Mouse (Mus musculus) forebrain, embryonic 14.5 days (tissue): ENCODE data around the gene Hmcn1. TPM values are rescaled to one million over a fixed set of nuclear protein-coding genes. Genes with fewer than 3 reads are reported as not detected.

Experiments
- ATAC-seq: fragments of 200-750 bp; cut with Nextera tagmentation; 2 replicates; pipeline ENCODE4 v1.8.0; 2017; ENCODE audit warnings: mild to moderate bottlenecking, moderate library complexity
- DNase-seq: peaks from one replicate; pipeline ENCODE4 v3.0.0-alpha.2; 2015; ENCODE audit warnings: low spot score
- H3K27ac ChIP-seq: fragments of 300-500 bp; sonication (generic); 2 replicates; pipeline ENCODE4 v1.5.1; 2014; ENCODE audit warnings: low read depth, mild to moderate bottlenecking, control low read depth, low read length, moderate library complexity
- H3K27me3 ChIP-seq: fragments of 300-500 bp; sonication (generic); replicated peaks from 2 replicates; pipeline ENCODE4 v1.6.1; 2014; ENCODE audit warnings: low read length, control low read depth, mixed read lengths; ENCODE audit not compliant: control insufficient read depth, insufficient read depth
- H3K36me3 ChIP-seq: fragments of 300-500 bp; sonication (generic); 2 replicates; pipeline ENCODE4 v1.6.1; 2014; ENCODE audit warnings: low read length, control low read depth; ENCODE audit not compliant: control insufficient read depth, insufficient read depth
- H3K4me1 ChIP-seq: fragments of 300-500 bp; sonication (generic); 2 replicates; pipeline ENCODE4 v1.6.1; 2014; ENCODE audit warnings: antibody characterized with exemption, low read length, control low read depth; ENCODE audit not compliant: control insufficient read depth, insufficient read depth
- H3K4me2 ChIP-seq: fragments of 300-500 bp; sonication (generic); 2 replicates; pipeline ENCODE4 v1.6.1; 2014; ENCODE audit warnings: mild to moderate bottlenecking, control low read depth, low read length
- H3K4me3 ChIP-seq: fragments of 300-500 bp; sonication (generic); 2 replicates; pipeline ENCODE4 v1.5.1; 2014; ENCODE audit warnings: low read depth, low read length, control low read depth
- H3K9ac ChIP-seq: fragments of 300-500 bp; sonication (generic); 2 replicates; pipeline ENCODE4 v1.6.1; 2014; ENCODE audit warnings: mild to moderate bottlenecking, low read length, control low read depth, moderate library complexity
- H3K9me3 ChIP-seq: fragments of 300-500 bp; sonication (generic); replicated peaks from 2 replicates; pipeline ENCODE4 v1.6.1; 2016; ENCODE audit warnings: low read length, control low read depth, mixed read lengths; ENCODE audit not compliant: control insufficient read depth
- WGBS: fragments of 180-500 bp; shearing (Covaris S2); extraction: QIAGEN DNeasy Blood & Tissue Kit; methylation state at CpG from one replicate; pipeline ENCODE4 v1.1.7; 2014; 5-methylcytosine and 5-hydroxymethylcytosine counted together
- polyA plus RNA-seq: library from polyadenylated mRNA; unstranded; fragments of >200 nt; fragmentation: Nextera tagmentation; extraction: Ambion mirVana; gene quantifications from 2 replicates; pipeline ENCODE4 v1.2.1, GENCODE M21; 2014

The Hmcn1 gene
- polyA plus RNA-seq, 1 experiment from 2014 or later = 1.1 TPM

DNA sequence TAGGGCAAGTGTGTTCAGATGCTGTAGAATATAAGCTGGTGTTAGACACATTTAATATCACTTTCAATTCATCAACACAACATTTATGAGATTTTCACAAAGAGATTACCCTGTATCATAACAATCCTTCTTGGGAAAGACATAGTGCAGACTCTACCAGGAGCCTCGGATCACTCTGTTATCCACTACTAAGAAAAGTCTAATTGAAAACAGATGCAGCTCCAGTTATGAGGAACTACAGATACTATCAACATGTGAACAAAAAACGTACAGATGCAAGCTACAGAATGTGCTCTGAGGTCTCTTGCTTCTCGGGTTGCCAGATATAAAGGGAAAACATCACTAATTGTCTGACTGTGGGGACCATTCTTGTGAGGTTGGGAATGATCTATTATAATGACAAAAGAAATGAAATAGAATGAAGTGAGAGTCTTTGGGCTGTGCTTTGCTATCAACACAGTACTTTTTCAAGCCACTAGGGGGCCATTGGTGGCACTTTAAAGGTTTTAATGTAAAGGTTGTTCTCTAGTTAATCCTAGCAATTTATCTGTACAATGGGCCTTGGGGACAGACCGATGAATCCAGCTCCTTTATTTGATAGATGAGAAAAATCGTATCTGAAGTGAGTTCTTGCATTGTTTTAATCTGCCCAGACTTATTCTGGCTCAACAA, 168.8 kb downstream of the Hmcn1 start:
- Histone ChIP-seq H3K4me3 (no peak overlapping the region), H3K9me3 (no peaks in the 10 kb centered on the region), H3K27me3 (no peaks in the 10 kb centered on the region), H3K36me3 (no peaks in the 10 kb centered on the region), H3K4me2 (no peak overlapping the region), H3K4me1 (no peaks in the 10 kb centered on the region), H3K27ac (no peak overlapping the region), H3K9ac (no peak overlapping the region)
- ATAC-seq (no peak), DNase-seq (peak; percentile 8)
- WGBS = 76% methylated on average over 5 of the region's 5 CpGs

DNA sequence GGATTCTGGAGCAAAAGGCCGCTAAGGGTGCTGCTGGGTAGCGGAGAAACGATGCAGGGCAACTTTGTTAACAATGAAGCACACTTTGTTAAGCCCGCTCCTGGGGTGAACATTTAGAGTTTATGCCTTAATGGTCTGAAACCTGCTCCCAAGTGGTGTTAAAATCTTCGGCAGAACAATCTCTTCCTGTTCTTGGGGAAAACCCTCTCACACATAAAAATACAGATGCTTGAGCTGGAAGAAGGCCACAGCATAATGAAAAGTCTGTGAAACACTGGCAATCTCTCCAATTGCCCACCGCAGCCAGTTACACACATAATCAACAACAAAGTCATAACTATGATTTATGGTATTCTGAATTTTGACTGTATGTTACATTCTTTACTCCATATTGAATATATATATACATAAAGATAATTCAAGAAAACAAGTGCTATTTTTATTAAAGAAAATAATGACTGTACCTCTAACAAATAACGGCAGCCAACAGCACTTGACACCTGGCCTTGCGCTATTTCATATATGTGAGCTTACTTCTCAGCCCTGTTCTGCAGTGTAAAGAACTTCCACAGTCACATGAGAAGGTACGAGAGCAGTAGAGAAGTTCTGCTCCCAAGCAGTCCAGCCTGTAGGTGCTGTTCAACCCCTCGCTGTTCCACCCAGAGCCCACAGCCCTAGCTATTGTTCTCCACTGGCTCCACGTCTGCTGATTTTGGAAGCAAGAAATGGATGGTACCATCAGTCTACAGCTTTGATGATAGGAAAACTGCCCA, 177.0 kb downstream of the Hmcn1 start:
- H3K36me3 ChIP-seq = no peaks in the 10 kb centered on the region
- no peak overlapping the region for H3K4me2 ChIP-seq
- no peak overlapping the region for H3K4me3 ChIP-seq
- ATAC-seq = no peak
- H3K27me3 ChIP-seq = no peaks in the 10 kb centered on the region
- 81% methylated on average over 11 of the region's 11 CpGs for WGBS
- no peak for DNase-seq
- H3K4me1 ChIP-seq = no peaks in the 10 kb centered on the region
- no peak overlapping the region for H3K27ac ChIP-seq
- H3K9ac ChIP-seq = no peak overlapping the region
- no peaks in the 10 kb centered on the region for H3K9me3 ChIP-seq

DNA sequence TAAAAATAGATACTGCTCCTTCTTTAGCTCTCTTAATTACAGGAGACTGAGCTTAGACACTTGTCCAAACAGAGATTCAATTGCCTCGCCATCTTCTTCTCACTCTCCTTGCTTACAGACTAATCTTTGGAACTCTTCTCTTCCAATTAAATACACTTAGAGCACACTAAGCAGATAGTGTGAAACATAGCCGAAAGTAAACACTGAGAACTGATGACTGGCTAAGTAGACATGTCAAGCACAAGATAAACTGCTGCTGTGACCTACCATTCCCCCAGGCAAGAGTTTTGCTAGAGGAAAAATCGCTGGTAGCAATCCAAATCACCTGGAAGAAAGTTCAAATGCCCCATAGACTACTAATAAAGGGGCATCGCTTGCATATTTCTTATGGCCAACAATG, 178.3 kb downstream of the Hmcn1 start:
- Histone ChIP-seq H3K27me3 (no peaks in the 10 kb centered on the region), H3K9me3 (no peaks in the 10 kb centered on the region), H3K9ac (no peak overlapping the region), H3K36me3 (no peaks in the 10 kb centered on the region), H3K4me3 (no peak overlapping the region), H3K4me1 (no peaks in the 10 kb centered on the region), H3K4me2 (no peak overlapping the region), H3K27ac (no peak overlapping the region)
- 88% methylated on average over 4 of the region's 4 CpGs for WGBS
- DNase-seq (no peak), ATAC-seq (no peak)

DNA sequence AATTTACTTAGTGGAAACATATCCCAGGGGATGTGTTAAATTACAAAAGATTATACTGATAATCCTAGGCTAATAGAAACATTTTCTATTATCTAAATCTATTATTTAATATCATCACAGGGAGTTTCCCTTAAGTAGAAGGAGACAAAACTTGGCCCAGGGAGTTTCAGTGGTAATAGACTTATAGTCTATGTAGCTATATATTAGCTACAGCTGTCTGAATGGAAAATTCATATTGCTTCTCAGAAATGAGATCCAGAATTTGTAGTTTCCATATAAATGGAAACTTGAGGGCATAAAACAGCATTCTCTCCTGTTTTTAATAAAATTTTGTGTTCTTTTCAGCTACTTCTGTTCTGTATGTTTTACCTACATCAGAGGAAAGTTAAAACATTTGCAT, 179.9 kb downstream of the Hmcn1 start:
- Histone ChIP-seq H3K9ac (no peak overlapping the region), H3K4me3 (no peak overlapping the region), H3K9me3 (no peaks in the 10 kb centered on the region), H3K27ac (no peak overlapping the region), H3K4me2 (no peak overlapping the region), H3K27me3 (no peaks in the 10 kb centered on the region), H3K4me1 (no peaks in the 10 kb centered on the region), H3K36me3 (no peaks in the 10 kb centered on the region)
- DNase-seq (no peak), ATAC-seq (no peak)

DNA sequence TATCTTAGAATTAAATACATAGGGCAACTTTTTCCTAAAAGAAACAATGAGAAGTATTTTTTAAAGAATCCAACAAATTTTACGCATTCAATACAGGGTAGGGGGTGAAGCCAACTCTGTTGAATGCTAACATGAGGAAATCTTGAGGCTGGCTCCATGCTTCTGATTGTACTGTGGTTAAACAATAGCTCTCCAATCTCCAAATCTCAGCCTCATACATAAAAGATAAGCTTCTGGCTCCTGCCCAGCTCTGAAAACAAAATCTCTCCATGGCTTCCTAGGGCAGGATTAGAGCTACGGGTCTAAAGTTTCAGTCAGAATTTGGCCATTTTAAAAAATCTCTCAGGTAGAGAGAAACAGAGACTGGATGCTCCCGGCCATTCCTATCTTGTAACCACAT, 186.4 kb downstream of the Hmcn1 start:
- Histone ChIP-seq H3K4me2 (no peak overlapping the region), H3K4me1 (no peaks in the 10 kb centered on the region), H3K27ac (no peak overlapping the region), H3K9me3 (no peaks in the 10 kb centered on the region), H3K36me3 (no peaks in the 10 kb centered on the region), H3K9ac (no peak overlapping the region), H3K27me3 (no peaks in the 10 kb centered on the region), H3K4me3 (no peak overlapping the region)
- WGBS = 50% methylated on average over 3 of the region's 3 CpGs
- ATAC-seq = no peak
- peak; percentile 8 for DNase-seq

GRCm38 (mm10) chr1:150805466-150805865, 187.8 kb downstream of the Hmcn1 start:
- Histone ChIP-seq H3K27ac (no peak overlapping the region), H3K27me3 (no peaks in the 10 kb centered on the region), H3K4me2 (no peak overlapping the region), H3K36me3 (no peaks in the 10 kb centered on the region), H3K9ac (no peak overlapping the region), H3K9me3 (no peaks in the 10 kb centered on the region), H3K4me1 (no peaks in the 10 kb centered on the region), H3K4me3 (no peak overlapping the region)
- 89% methylated on average over 2 of the region's 2 CpGs for WGBS
- ATAC-seq = no peak
- DNase-seq = no peak

DNA sequence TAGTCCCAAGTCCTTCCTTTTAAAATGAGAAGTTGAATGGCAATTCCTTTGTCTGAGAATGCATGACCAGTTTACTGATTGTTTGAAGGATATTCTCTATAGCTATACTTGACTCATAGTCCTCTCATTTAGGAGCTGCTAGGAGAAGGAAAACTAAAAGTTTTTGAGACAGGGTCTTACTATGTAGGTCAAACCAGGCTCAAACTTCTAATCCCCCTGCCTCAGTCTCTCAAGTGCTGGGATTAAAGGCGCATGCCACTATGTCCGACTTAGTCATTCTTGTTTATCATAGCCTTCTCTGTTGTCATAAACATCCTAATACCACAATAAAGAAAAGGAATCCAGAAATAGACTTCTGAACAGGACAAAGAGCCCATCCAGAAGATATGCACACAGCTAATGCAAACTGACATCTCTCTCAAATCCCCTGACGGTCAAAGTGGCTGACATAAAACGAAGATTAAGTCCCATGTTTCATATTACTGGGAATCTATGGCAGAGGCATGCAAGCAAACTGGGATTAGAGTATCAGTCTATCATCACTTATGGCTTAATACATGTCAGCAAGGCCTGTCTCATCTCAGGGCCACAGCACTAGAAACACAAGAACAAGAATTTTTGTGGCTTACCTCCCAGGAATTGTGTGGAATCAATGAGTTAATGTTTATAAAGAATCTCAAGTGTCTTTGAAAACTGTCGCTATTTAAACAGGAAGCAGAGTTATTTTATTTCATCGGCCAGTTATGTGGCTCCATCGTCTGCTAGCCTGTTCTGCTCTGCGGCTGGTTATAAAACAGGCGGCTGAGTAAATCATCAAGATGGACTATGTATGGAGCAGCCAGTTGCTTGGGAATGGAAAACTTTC, 188.8 kb downstream of the Hmcn1 start:
- DNase-seq (no peak), ATAC-seq (no peak)
- 87% methylated on average over 9 of the region's 9 CpGs for WGBS

DNA sequence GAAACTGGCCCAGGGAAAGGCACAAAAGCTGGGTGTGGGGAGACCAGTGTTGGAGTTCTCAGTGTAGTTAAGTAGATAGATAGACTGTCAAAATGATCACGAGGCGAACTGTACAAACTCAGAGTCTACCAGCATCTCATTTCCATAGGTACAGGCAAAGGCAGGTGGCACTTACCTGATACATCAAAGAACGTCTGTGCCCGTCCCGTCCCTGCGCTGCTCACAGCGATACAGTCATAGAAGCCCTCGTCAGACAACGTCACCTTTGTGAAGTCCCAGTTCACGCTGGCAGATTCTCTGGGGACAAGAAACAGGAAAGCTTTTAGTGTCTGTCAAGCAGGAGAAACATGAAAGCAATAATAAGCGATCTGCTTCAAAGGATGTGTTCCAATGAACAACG, 190.6 kb downstream of the Hmcn1 start:
- Histone ChIP-seq H3K9me3 (no peaks in the 10 kb centered on the region), H3K4me1 (no peaks in the 10 kb centered on the region), H3K4me3 (no peak overlapping the region), H3K27ac (no peak overlapping the region), H3K9ac (no peak overlapping the region), H3K36me3 (no peaks in the 10 kb centered on the region), H3K27me3 (no peaks in the 10 kb centered on the region), H3K4me2 (no peak overlapping the region)
- 88% methylated on average over 12 of the region's 12 CpGs for WGBS
- ATAC-seq (no peak), DNase-seq (peak; percentile 16)

More for the DNA sequence above, 188.8 kb downstream of the Hmcn1 start:
- Histone ChIP-seq H3K4me1 (no peaks in the 10 kb centered on the region), H3K4me3 (no peak overlapping the region), H3K36me3 (no peaks in the 10 kb centered on the region), H3K9me3 (no peaks in the 10 kb centered on the region), H3K27me3 (no peaks in the 10 kb centered on the region), H3K9ac (no peak overlapping the region), H3K4me2 (no peak overlapping the region), H3K27ac (no peak overlapping the region)
